Mouse (Mus musculus) layer of hippocampus, adult 9-11 months (tissue): ENCODE data around the gene Nlrp6.
"Not testable (repeated sequence)": the region's sequence is repeated elsewhere in the genome, so short reads cannot be mapped to it uniquely, and the experiment has no call there.

ENCODE experiments used
- DNase-seq: peaks from one replicate; pipeline ENCODE4 v3.0.0; 2022

Gene Nlrp6

DNA sequence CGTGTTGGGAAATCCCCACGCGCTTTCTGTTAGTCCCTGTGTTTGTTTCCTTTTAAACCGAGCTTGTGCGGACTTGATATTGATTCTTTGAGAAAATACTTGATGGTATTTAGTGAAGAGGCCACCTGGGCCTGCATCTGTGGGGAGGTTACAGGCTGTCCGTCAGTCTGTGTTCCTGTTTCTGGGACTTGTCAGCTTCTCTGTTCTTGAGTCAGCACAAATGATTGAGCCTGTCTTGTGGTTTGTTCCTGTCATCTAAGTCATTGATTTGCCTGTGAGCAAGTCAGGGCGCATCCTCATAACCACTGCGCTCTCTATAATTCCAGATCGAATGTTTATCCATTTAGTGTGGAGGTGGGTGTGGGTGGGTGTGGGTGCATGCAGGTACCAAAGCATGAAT is 56.0 kb downstream of the Nlrp6 start:
- DNase-seq = not testable (repeated sequence)
